Mouse (Mus musculus) intestine, embryonic 16.5 days (tissue): ENCODE data around the gene Zfc3h1. TPM values are rescaled to one million over a fixed set of nuclear protein-coding genes. Genes with fewer than 3 reads are reported as not detected.
A peak's percentile ranks its signal among the peaks of the same experiment; 100 is the strongest.

ENCODE experiments used
- ATAC-seq: fragments of 200-750 bp; cut with Nextera tagmentation; 2 replicates; pipeline ENCODE4 v1.8.0; 2017; ENCODE audit warnings: moderate TSS enrichment, moderate library complexity
- H3K27ac ChIP-seq: fragments of 300-500 bp; sonication (generic); 2 replicates; pipeline ENCODE4 v1.5.1; 2014; ENCODE audit warnings: mild to moderate bottlenecking, low read length
- H3K27me3 ChIP-seq: fragments of 300-500 bp; sonication (generic); replicated peaks from 2 replicates; pipeline ENCODE4 v1.6.1; 2014; ENCODE audit warnings: low read length, control low read depth, mixed read lengths; ENCODE audit not compliant: control insufficient read depth, insufficient read depth
- H3K36me3 ChIP-seq: fragments of 300-500 bp; sonication (generic); 2 replicates; pipeline ENCODE4 v1.6.1; 2014; ENCODE audit warnings: low read length, control low read depth; ENCODE audit not compliant: control insufficient read depth, insufficient read depth
- H3K4me1 ChIP-seq: fragments of 300-500 bp; sonication (generic); 2 replicates; pipeline ENCODE4 v1.6.1; 2014; ENCODE audit warnings: low read length, control low read depth, mixed read lengths; ENCODE audit not compliant: control insufficient read depth, insufficient read depth
- H3K4me2 ChIP-seq: fragments of 300-500 bp; sonication (generic); 2 replicates; pipeline ENCODE4 v1.6.1; 2014; ENCODE audit warnings: low read depth, low read length, control low read depth
- H3K4me3 ChIP-seq: fragments of 300-500 bp; sonication (generic); 2 replicates; pipeline ENCODE4 v1.5.1; 2014; ENCODE audit warnings: mild to moderate bottlenecking, low read length
- H3K9ac ChIP-seq: fragments of 300-500 bp; sonication (generic); 2 replicates; pipeline ENCODE4 v1.6.1; 2014; ENCODE audit warnings: low read depth, low read length
- H3K9me3 ChIP-seq: fragments of 300-500 bp; sonication (generic); 2 replicates; pipeline ENCODE4 v1.6.1; 2016; ENCODE audit warnings: low read length, control low read depth; ENCODE audit not compliant: control insufficient read depth
- WGBS: fragments of 180-500 bp; shearing (Covaris S2); extraction: QIAGEN DNeasy Blood & Tissue Kit; methylation state at CpG from one replicate; pipeline ENCODE4 v1.1.7; 2014; 5-methylcytosine and 5-hydroxymethylcytosine counted together
- polyA plus RNA-seq: library from polyadenylated mRNA; unstranded; fragments of >200 nt; fragmentation: Nextera tagmentation; extraction: Ambion mirVana; gene quantifications from 2 replicates; pipeline ENCODE4 v1.2.1, GENCODE M21; 2015

Gene Zfc3h1
- polyA plus RNA-seq, 1 experiment from 2014 or later = 11.5 TPM

- WGBS = 35% methylated on average over 12 of the region's 12 CpGs
- H3K9ac ChIP-seq = peak overlapping the region; percentile 84; the same call in 1 of the 2 replicates
- peaks cover 13% of the 10 kb centered on the region for H3K4me1 ChIP-seq
Measured at GRCm38 (mm10) chr10:115382846-115383643, 1.7 kb upstream of the Zfc3h1 start.

GRCm38 (mm10) chr10:115383644-115384220 is 1.0 kb upstream of the Zfc3h1 start:
- peaks cover 4% of the 10 kb centered on the region; the same call in 1 of the 2 replicates for H3K36me3 ChIP-seq
- no peak for ATAC-seq
- peak overlapping the region; percentile 98 for H3K27ac ChIP-seq
- peaks cover 19% of the 10 kb centered on the region for H3K4me1 ChIP-seq
- H3K4me2 ChIP-seq = peak overlapping the region; percentile 48
- no peaks in the 10 kb centered on the region for H3K9me3 ChIP-seq
- peak overlapping the region; percentile 98 for H3K4me3 ChIP-seq
- no peaks in the 10 kb centered on the region for H3K27me3 ChIP-seq
- H3K9ac ChIP-seq = peak overlapping the region; percentile 84
- under 1% methylated on average over 15 of the region's 15 CpGs for WGBS

More at GRCm38 (mm10) chr10:115382846-115383643, 1.7 kb upstream of the Zfc3h1 start:
- no peaks in the 10 kb centered on the region for H3K27me3 ChIP-seq
- H3K4me3 ChIP-seq = peak overlapping the region; percentile 98
- no peak overlapping the region; the same call in 1 of the 2 replicates for H3K27ac ChIP-seq
- no peaks in the 10 kb centered on the region for H3K9me3 ChIP-seq
- ATAC-seq = no peak
- peak overlapping the region; percentile 48 for H3K4me2 ChIP-seq
- H3K36me3 ChIP-seq = peaks cover 4% of the 10 kb centered on the region; the same call in 1 of the 2 replicates

GRCm38 (mm10) chr10:115385018-115386002 is 551 bp downstream of the Zfc3h1 start:
- Histone ChIP-seq H3K36me3 (peaks cover 4% of the 10 kb centered on the region; the same call in 1 of the 2 replicates), H3K4me3 (peak overlapping the region; percentile 98), H3K4me1 (peaks cover 19% of the 10 kb centered on the region), H3K9ac (peak overlapping the region; percentile 95), H3K27me3 (no peaks in the 10 kb centered on the region), H3K4me2 (peak overlapping the region; percentile 52), H3K27ac (peak overlapping the region; percentile 98), H3K9me3 (no peaks in the 10 kb centered on the region)
- ATAC-seq = peak; percentile 68
- under 1% methylated on average over 101 of the region's 101 CpGs for WGBS

- H3K27me3 ChIP-seq = no peaks in the 10 kb centered on the region
- H3K9ac ChIP-seq = no peak overlapping the region
- no peaks in the 10 kb centered on the region for H3K9me3 ChIP-seq
- H3K36me3 ChIP-seq = no peaks in the 10 kb centered on the region
- peaks cover 11% of the 10 kb centered on the region for H3K4me1 ChIP-seq
- no peak overlapping the region for H3K27ac ChIP-seq
- H3K4me3 ChIP-seq = no peak overlapping the region
- H3K4me2 ChIP-seq = no peak overlapping the region
- 75% methylated on average over 3 of the region's 3 CpGs for WGBS
- ATAC-seq = no peak
Measured at GRCm38 (mm10) chr10:115387891-115388290, 3.1 kb downstream of the Zfc3h1 start.

GRCm38 (mm10) chr10:115391076-115391475 is 6.3 kb downstream of the Zfc3h1 start:
- no peaks in the 10 kb centered on the region for H3K9me3 ChIP-seq
- H3K27ac ChIP-seq = no peak overlapping the region
- no peak for ATAC-seq
- peaks cover 13% of the 10 kb centered on the region for H3K4me1 ChIP-seq
- no peak overlapping the region for H3K4me3 ChIP-seq
- H3K4me2 ChIP-seq = no peak overlapping the region
- H3K27me3 ChIP-seq = no peaks in the 10 kb centered on the region
- H3K36me3 ChIP-seq = 0 out of 2 replicates have a peak, but pooled peaks cover 4% of the 10 kb centered on the region
- no peak overlapping the region for H3K9ac ChIP-seq
- WGBS = 92% methylated on average over 4 of the region's 4 CpGs

GRCm38 (mm10) chr10:115391896-115392295 is 7.1 kb downstream of the Zfc3h1 start:
- WGBS = 100% methylated on average over 1 of the region's 1 CpGs
- no peak for ATAC-seq
- H3K36me3 ChIP-seq = 0 out of 2 replicates have a peak, but pooled peaks cover 4% of the 10 kb centered on the region
- no peaks in the 10 kb centered on the region for H3K27me3 ChIP-seq
- H3K4me1 ChIP-seq = peaks cover 18% of the 10 kb centered on the region
- no peak overlapping the region for H3K4me2 ChIP-seq
- no peak overlapping the region for H3K4me3 ChIP-seq
- H3K9ac ChIP-seq = no peak overlapping the region
- no peaks in the 10 kb centered on the region for H3K9me3 ChIP-seq
- H3K27ac ChIP-seq = no peak overlapping the region

- no peak overlapping the region for H3K4me3 ChIP-seq
- WGBS = 66% methylated on average over 6 of the region's 6 CpGs
- H3K9me3 ChIP-seq = no peaks in the 10 kb centered on the region
- no peak overlapping the region for H3K9ac ChIP-seq
- H3K36me3 ChIP-seq = 0 out of 2 replicates have a peak, but pooled peaks cover 11% of the 10 kb centered on the region
- no peaks in the 10 kb centered on the region for H3K27me3 ChIP-seq
- H3K4me1 ChIP-seq = no peaks in the 10 kb centered on the region
- no peak overlapping the region for H3K4me2 ChIP-seq
- no peak overlapping the region for H3K27ac ChIP-seq
- ATAC-seq = no peak
Measured at GRCm38 (mm10) chr10:115406393-115406792, 21.6 kb downstream of the Zfc3h1 start.

- Histone ChIP-seq H3K9ac (no peak overlapping the region), H3K36me3 (peaks cover 13% of the 10 kb centered on the region), H3K27ac (no peak overlapping the region), H3K4me3 (no peak overlapping the region), H3K27me3 (no peaks in the 10 kb centered on the region), H3K9me3 (no peaks in the 10 kb centered on the region), H3K4me2 (no peak overlapping the region), H3K4me1 (no peaks in the 10 kb centered on the region)
- no peak for ATAC-seq
- WGBS = 94% methylated on average over 2 of the region's 2 CpGs
Measured at GRCm38 (mm10) chr10:115413496-115413895, 28.7 kb downstream of the Zfc3h1 start.
